ENCODE assay signal across 7 mouse cellular contexts in genomic region chr11:97114671-97115601, GRCm38 (mm10). TPM values are rescaled to one million over a fixed set of nuclear protein-coding genes. Genes with fewer than 3 reads are reported as not detected.
DNase-seq lines count a peak whose midpoint lies in the region; ATAC-seq lines count a peak whose summit lies in the region.

Gene Tbx21, minus strand, starts transcription at chr11:97115331.

- H3K4me2 ChIP-seq in forebrain, embryonic 16.5 days (ENCODE audit: low read length): peak within 1 kb of the TSS; percentile 59
- peak within 1 kb of the TSS; percentile 61 for H3K4me2 ChIP-seq in midbrain, embryonic 11.5 days

- H3K27me3 ChIP-seq in forebrain, embryonic 16.5 days (replicated peaks; ENCODE audit: control insufficient read depth, insufficient read depth, low read length): peaks cover 48% of the 10 kb centered on the region
- H3K27me3 ChIP-seq in midbrain, embryonic 11.5 days (ENCODE audit: control insufficient read depth, insufficient read depth, low read length): peaks cover 38% of the 10 kb centered on the region

- peak; percentile 50 for ATAC-seq in CD4-positive, CD25-positive, alpha-beta regulatory T cell, adult 4 months
- ATAC-seq in forebrain, embryonic 16.5 days: no peak
- ATAC-seq in midbrain, embryonic 11.5 days (ENCODE audit: low FRiP score): no peak

- H3K9me3 ChIP-seq in forebrain, embryonic 16.5 days (ENCODE audit: control insufficient read depth, low read length): no peaks in the 10 kb centered on the region
- H3K9me3 ChIP-seq in midbrain, embryonic 11.5 days (ENCODE audit: control insufficient read depth, low read length): no peaks in the 10 kb centered on the region

- H3K4me1 ChIP-seq in forebrain, embryonic 16.5 days (replicated peaks; ENCODE audit: control insufficient read depth, insufficient read depth, low read length): peaks cover 16% of the 10 kb centered on the region
- H3K4me1 ChIP-seq in midbrain, embryonic 11.5 days (ENCODE audit: control insufficient read depth, insufficient read depth, low read length): peaks cover 14% of the 10 kb centered on the region

- H3K27ac ChIP-seq in forebrain, embryonic 16.5 days (ENCODE audit: low read length): no peak within 1 kb of the TSS
- H3K27ac ChIP-seq in midbrain, embryonic 11.5 days (ENCODE audit: low read depth, low read length): no peak within 1 kb of the TSS

- H3K4me3 ChIP-seq in forebrain, embryonic 16.5 days (replicated peaks; ENCODE audit: low read length): peak within 1 kb of the TSS; percentile 37
- H3K4me3 ChIP-seq in midbrain, embryonic 11.5 days (ENCODE audit: low read depth, low read length): peak within 1 kb of the TSS; percentile 35

- DNase-seq in CD4-positive helper T cell, adult 2 months (ENCODE audit: low read depth, low spot score): peak; percentile 75
- peak; percentile 94 for DNase-seq in midbrain, embryonic 11.5 days (ENCODE audit: low spot score, missing footprints)
- DNase-seq in thymus, postnatal 14 days: peak; percentile 58
- DNase-seq in ovary, postnatal 14 days (ENCODE audit: low spot score): no peak
- DNase-seq in adrenal gland, postnatal 14 days: no peak

- H3K36me3 ChIP-seq in forebrain, embryonic 16.5 days (ENCODE audit: control insufficient read depth, insufficient read depth): no peaks in the 10 kb centered on the region
- no peaks in the 10 kb centered on the region for H3K36me3 ChIP-seq in midbrain, embryonic 11.5 days (ENCODE audit: control insufficient read depth, insufficient read depth, low read length)

- no peak within 1 kb of the TSS for H3K9ac ChIP-seq in forebrain, embryonic 16.5 days (replicated peaks; ENCODE audit: low read depth, low read length)
- H3K9ac ChIP-seq in midbrain, embryonic 11.5 days (ENCODE audit: low read length): peak within 1 kb of the TSS; percentile 38; the same call in 1 of the 2 replicates

- under 1% methylated on average over 87 of the region's 87 CpGs for WGBS in forebrain, embryonic 16.5 days
- under 1% methylated on average over 85 of the region's 87 CpGs for WGBS in midbrain, embryonic 11.5 days

RNA-seq across cellular contexts. Expression of gene Tbx21, which starts in this region (rescaled TPM):
- polyA plus RNA-seq in CD4-positive, CD25-positive, alpha-beta regulatory T cell, adult 4 months (2017; shearing (Covaris generic)): 1 to 10 TPM; 2.2 TPM
- polyA plus RNA-seq in forebrain, embryonic 16.5 days (2015; fragmentation: Nextera tagmentation; extraction: Ambion mirVana): 0.35 and 0.38 TPM in 2 replicates
- 0.12 and 0.14 TPM in 2 replicates for polyA plus RNA-seq in midbrain, embryonic 11.5 days (2014; fragmentation: Nextera tagmentation; extraction: Ambion mirVana)
- 0.33 and 0.56 TPM in 2 replicates for total RNA-seq in adrenal gland, postnatal 14 days (2021)

Comparison
In these comparisons a context has a peak if more than half of its experiments do, and no peak if none do; other contexts are left out.
1. Peak in DNase-seq, H3K4me3 ChIP-seq, H3K9ac ChIP-seq and H3K4me2 ChIP-seq in midbrain, embryonic 11.5 days; RNA of the gene not detected or under 1 TPM.
2. DNase-seq: peak in CD4-positive helper T cell, adult 2 months (single experiment) and thymus, postnatal 14 days (single experiment); none in ovary, postnatal 14 days (single experiment) and adrenal gland, postnatal 14 days (single experiment).